Mouse (Mus musculus): Measurements from ENCODE around the gene Nanos3. TPM values are rescaled to one million over a fixed set of nuclear protein-coding genes. Genes with fewer than 3 reads are reported as not detected.

Nanos3 gene
- not detected for total RNA-seq (2023)

GRCm38 (mm10) chr8:84185117-84185516, at the start of gene Nanos3:
Nanos3 (minus strand) TSS chr8:84185217.

GRCm38 (mm10) chr8:84147769-84148530, 37.1 kb downstream of the Nanos3 start, which contains the start of the genes Cc2d1a and 4930432K21Rik:
Cc2d1a (minus strand) TSS chr8:84147936.
4930432K21Rik (plus strand) TSS chr8:84148025.

GRCm38 (mm10) chr8:84125656-84126055, 59.4 kb downstream of the Nanos3 start, which contains the start of gene Podnl1:
Podnl1 (plus strand) TSS chr8:84125989.

Other genes with a start within 250 kb of the Nanos3 start
- gene Gm10644, start 230.0 kb downstream of the Nanos3 start, total RNA-seq (2023) = under 1 TPM; 0.11 to 0.13 TPM
- gene Asf1b, start 229.7 kb downstream of the Nanos3 start, total RNA-seq (2023) = 10 to 100 TPM; 52.1 to 60.7 TPM
- gene Prkaca, start 212.2 kb downstream of the Nanos3 start, total RNA-seq (2023) = 10 to 100 TPM; 35.6 to 37.1 TPM
- gene Samd1, start 187.5 kb downstream of the Nanos3 start, total RNA-seq (2023) = 10 to 100 TPM; 46.0 to 50.1 TPM
- gene 1700067K01Rik, start 183.7 kb downstream of the Nanos3 start, total RNA-seq (2023) = under 1 TPM; 0.42 to 0.79 TPM
- not detected for gene 2210011C24Rik, start 173.0 kb downstream of the Nanos3 start, total RNA-seq (2023)
- not detected for gene Palm3, start 163.7 kb downstream of the Nanos3 start, total RNA-seq (2023)
- 1 to 10 TPM in 1 of 2 experiments, under 1 TPM in 1; 0.86 to 1.3 TPM for gene Il27ra, start 142.6 kb downstream of the Nanos3 start, total RNA-seq (2023)
- gene Rln3, start 140.2 kb downstream of the Nanos3 start, total RNA-seq (2023) = not detected
- 1 to 10 TPM; 2.6 to 4.9 TPM for gene Gm10643, start 120.1 kb downstream of the Nanos3 start, total RNA-seq (2023)
- gene Rfx1, start 118.4 kb downstream of the Nanos3 start, total RNA-seq (2023) = 10 to 100 TPM; 28.2 to 32.3 TPM
- gene Dcaf15, start 80.4 kb downstream of the Nanos3 start, total RNA-seq (2023) = 10 to 100 TPM; 21.7 to 22.4 TPM
- under 1 TPM in 1 of 2 experiments, not detected in 1; 0.22 TPM for gene Podnl1, start 59.2 kb downstream of the Nanos3 start, total RNA-seq (2023)
- 10 to 100 TPM; 19.3 to 22.5 TPM for gene Cc2d1a, start 37.3 kb downstream of the Nanos3 start, total RNA-seq (2023)
- gene 4930432K21Rik, start 37.2 kb downstream of the Nanos3 start, total RNA-seq (2023) = under 1 TPM; 0.79 to 0.95 TPM
- gene Zswim4, start 51.8 kb upstream of the Nanos3 start, total RNA-seq (2023) = 10 to 100 TPM; 31.3 to 32.9 TPM
- 100 to 1,000 TPM; 157 to 163 TPM for gene D8Ertd738e, start 64.5 kb upstream of the Nanos3 start, total RNA-seq (2023)
- gene Mri1, start 72.1 kb upstream of the Nanos3 start, total RNA-seq (2023) = 1 to 10 TPM; 7.2 to 9.6 TPM
- 10 to 100 TPM; 17.1 to 17.2 TPM for gene Ccdc130, start 85.2 kb upstream of the Nanos3 start, total RNA-seq (2023)
- gene Cacna1a, start 203.2 kb upstream of the Nanos3 start, total RNA-seq (2023) = under 1 TPM; 0.90 to 0.94 TPM